Mouse (Mus musculus) adrenal gland, adult 8-10 months (tissue): Measurements from ENCODE around the gene Zmym6. TPM values are rescaled to one million over a fixed set of nuclear protein-coding genes. Genes with fewer than 3 reads are reported as not detected.

Source experiments
- total RNA-seq, 4 experiments: library from RNA; stranded (reverse); gene quantifications; 2 replicates each; pipeline ENCODE4 v1.2.4; 2022

Gene Zmym6
- total RNA-seq, 4 experiments from 2014 or later, result 18.1 to 32.3 (median 25.4) TPM

Other genes with a start within 250 kb of the Zmym6 start
- gene Zmym4, start 109.2 kb upstream of the Zmym6 start, total RNA-seq, result 10 to 100 TPM; 43.7 to 80.5 (median 57.3) TPM
- gene Sfpq, start 56.1 kb upstream of the Zmym6 start, total RNA-seq, result 100 to 1,000 TPM; 141 to 249 (median 190) TPM
- gene Zmym1, start 16.2 kb upstream of the Zmym6 start, total RNA-seq, result 10 to 100 TPM in 3 of 4 experiments, 1 to 10 TPM in 1; 9.5 to 11.6 (median 10.9) TPM
- 10 to 100 TPM; 19.0 to 21.6 (median 20.3) TPM for gene Tmem35b, start 46.3 kb downstream of the Zmym6 start, total RNA-seq
- gene Dlgap3, start 91.8 kb downstream of the Zmym6 start, total RNA-seq, result 1 to 10 TPM; 3.3 to 7.0 (median 5.8) TPM
- 10 to 100 TPM; 58.8 to 73.0 (median 67.6) TPM for gene Smim12, start 166.4 kb downstream of the Zmym6 start, total RNA-seq
- 1 to 10 TPM; 3.1 to 7.0 (median 4.5) TPM for gene Gja4, start 236.7 kb downstream of the Zmym6 start, total RNA-seq